Mouse (Mus musculus): ENCODE data around the gene Poc1b. TPM values are rescaled to one million over a fixed set of nuclear protein-coding genes. Genes with fewer than 3 reads are reported as not detected.
A peak's percentile ranks its signal among the peaks of the same experiment; 100 is the strongest.

Poc1b gene
- polyA plus RNA-seq, 1 experiment from 2014 or later, result 15.8 TPM

GRCm38 (mm10) chr10:99168840-99169764, 62.3 kb downstream of the Poc1b start:
- Histone ChIP-seq H3K9ac (ENCODE audit: low read depth, low read length) (0 out of 2 replicates have a peak overlapping the region, but pooled peaks have one; percentile 23), H3K36me3 (ENCODE audit: insufficient read depth, low read length) (no peaks in the 10 kb centered on the region), H3K9me3 (replicated peaks; ENCODE audit: low read length) (no peaks in the 10 kb centered on the region), H3K4me3 (replicated peaks; ENCODE audit: low read depth, low read length) (no peak overlapping the region), H3K27ac (peak overlapping the region; percentile 73), H3K4me2 (ENCODE audit: low read length) (peak overlapping the region; percentile 3; the same call in 1 of the 2 replicates), H3K27me3 (ENCODE audit: insufficient read depth, low read length) (no peaks in the 10 kb centered on the region), H3K4me1 (replicated peaks; ENCODE audit: insufficient read depth, low read length) (peaks cover 21% of the 10 kb centered on the region)
- TF ChIP-seq CTCF (IDR thresholded peaks at IDR 0.05; ENCODE audit: low read depth), result peak; percentile 76
- peak; percentile 22; the same call in 1 of the 2 replicates for ATAC-seq (replicated peaks; ENCODE audit: low FRiP score, low read depth)
- peak; percentile 83 for DNase-seq (ENCODE audit: low spot score)
- 34% methylated on average over 11 of the region's 11 CpGs for WGBS

GRCm38 (mm10) chr10:99169765-99170129, 62.9 kb downstream of the Poc1b start:
- no peak overlapping the region for H3K4me2 ChIP-seq (ENCODE audit: low read length)
- H3K4me1 ChIP-seq (replicated peaks; ENCODE audit: insufficient read depth, low read length), result peaks cover 21% of the 10 kb centered on the region
- H3K27me3 ChIP-seq (ENCODE audit: insufficient read depth, low read length), result no peaks in the 10 kb centered on the region
- no peaks in the 10 kb centered on the region for H3K9me3 ChIP-seq (replicated peaks; ENCODE audit: low read length)
- ATAC-seq (replicated peaks; ENCODE audit: low FRiP score, low read depth) (no peak), DNase-seq (ENCODE audit: low spot score) (peak; percentile 78)
- peak overlapping the region; percentile 73 for H3K27ac ChIP-seq
- H3K36me3 ChIP-seq (ENCODE audit: insufficient read depth, low read length), result no peaks in the 10 kb centered on the region
- WGBS, result 38% methylated on average over 5 of the region's 5 CpGs
- H3K9ac ChIP-seq (ENCODE audit: low read depth, low read length), result no peak overlapping the region
- TF ChIP-seq CTCF (IDR thresholded peaks at IDR 0.05; ENCODE audit: low read depth), result no peak
- no peak overlapping the region for H3K4me3 ChIP-seq (replicated peaks; ENCODE audit: low read depth, low read length)

- Histone ChIP-seq H3K9me3 (replicated peaks; ENCODE audit: low read length) (no peaks in the 10 kb centered on the region), H3K9ac (ENCODE audit: low read depth, low read length) (no peak overlapping the region), H3K4me3 (replicated peaks; ENCODE audit: low read depth, low read length) (no peak overlapping the region), H3K36me3 (ENCODE audit: insufficient read depth, low read length) (no peaks in the 10 kb centered on the region), H3K4me1 (replicated peaks; ENCODE audit: insufficient read depth, low read length) (peaks cover 13% of the 10 kb centered on the region), H3K4me2 (ENCODE audit: low read length) (peak overlapping the region; percentile 33), H3K27me3 (ENCODE audit: insufficient read depth, low read length) (no peaks in the 10 kb centered on the region), H3K27ac (peak overlapping the region; percentile 87)
- DNase-seq (ENCODE audit: low spot score), result peak; percentile 92
- 5% methylated on average over 12 of the region's 12 CpGs for WGBS
- peak; percentile 83 for ATAC-seq (replicated peaks; ENCODE audit: low FRiP score, low read depth)
- 0 out of 2 replicates have a peak, but pooled peaks have one; percentile 3 for TF ChIP-seq CTCF (IDR thresholded peaks at IDR 0.05; ENCODE audit: low read depth)
Observed at GRCm38 (mm10) chr10:99171961-99172497, 65.2 kb downstream of the Poc1b start.

- Histone ChIP-seq H3K27me3 (ENCODE audit: insufficient read depth, low read length) (no peaks in the 10 kb centered on the region), H3K4me1 (replicated peaks; ENCODE audit: insufficient read depth, low read length) (peaks cover 13% of the 10 kb centered on the region), H3K9me3 (replicated peaks; ENCODE audit: low read length) (no peaks in the 10 kb centered on the region), H3K9ac (ENCODE audit: low read depth, low read length) (no peak overlapping the region), H3K4me2 (ENCODE audit: low read length) (no peak overlapping the region), H3K4me3 (replicated peaks; ENCODE audit: low read depth, low read length) (no peak overlapping the region), H3K36me3 (ENCODE audit: insufficient read depth, low read length) (no peaks in the 10 kb centered on the region), H3K27ac (peak overlapping the region; percentile 87)
- WGBS, result 35% methylated on average over 7 of the region's 7 CpGs
- no peak for TF ChIP-seq CTCF (IDR thresholded peaks at IDR 0.05; ENCODE audit: low read depth)
- ATAC-seq (replicated peaks; ENCODE audit: low FRiP score, low read depth), result no peak
- peak; percentile 82 for DNase-seq (ENCODE audit: low spot score)
Observed at GRCm38 (mm10) chr10:99172906-99173507, 66.2 kb downstream of the Poc1b start.

GRCm38 (mm10) chr10:99176911-99177310, 70.1 kb downstream of the Poc1b start:
- Histone ChIP-seq H3K4me2 (ENCODE audit: low read length) (no peak overlapping the region), H3K4me1 (replicated peaks; ENCODE audit: insufficient read depth, low read length) (peaks cover 6% of the 10 kb centered on the region), H3K4me3 (replicated peaks; ENCODE audit: low read depth, low read length) (no peak overlapping the region), H3K9ac (ENCODE audit: low read depth, low read length) (no peak overlapping the region), H3K9me3 (replicated peaks; ENCODE audit: low read length) (no peaks in the 10 kb centered on the region), H3K27me3 (ENCODE audit: insufficient read depth, low read length) (no peaks in the 10 kb centered on the region), H3K36me3 (ENCODE audit: insufficient read depth, low read length) (no peaks in the 10 kb centered on the region), H3K27ac (no peak overlapping the region)
- WGBS, result 79% methylated on average over 9 of the region's 9 CpGs
- no peak for TF ChIP-seq CTCF (IDR thresholded peaks at IDR 0.05; ENCODE audit: low read depth)
- DNase-seq (ENCODE audit: low spot score), result no peak
- no peak for ATAC-seq (replicated peaks; ENCODE audit: low FRiP score, low read depth)

GRCm38 (mm10) chr10:99178118-99178517, 71.3 kb downstream of the Poc1b start:
- Histone ChIP-seq H3K4me3 (replicated peaks; ENCODE audit: low read depth, low read length) (no peak overlapping the region), H3K4me2 (ENCODE audit: low read length) (no peak overlapping the region), H3K36me3 (ENCODE audit: insufficient read depth, low read length) (no peaks in the 10 kb centered on the region), H3K27ac (no peak overlapping the region), H3K9me3 (replicated peaks; ENCODE audit: low read length) (no peaks in the 10 kb centered on the region), H3K4me1 (replicated peaks; ENCODE audit: insufficient read depth, low read length) (peaks cover 4% of the 10 kb centered on the region), H3K9ac (ENCODE audit: low read depth, low read length) (no peak overlapping the region), H3K27me3 (ENCODE audit: insufficient read depth, low read length) (no peaks in the 10 kb centered on the region)
- ATAC-seq (replicated peaks; ENCODE audit: low FRiP score, low read depth) (no peak), DNase-seq (ENCODE audit: low spot score) (no peak)
- WGBS, result 96% methylated on average over 2 of the region's 2 CpGs
- TF ChIP-seq CTCF (IDR thresholded peaks at IDR 0.05; ENCODE audit: low read depth), result peak; percentile 43
